Mouse (Mus musculus) hindbrain, embryonic 12.5 days (tissue): ENCODE results near the gene Susd6. TPM values are rescaled to one million over a fixed set of nuclear protein-coding genes. Genes with fewer than 3 reads are reported as not detected.

ENCODE experiments used
- ATAC-seq: fragments of 200-750 bp; cut with Nextera tagmentation; 2 replicates; pipeline ENCODE4 v1.8.0; 2017; ENCODE audit warnings: moderate TSS enrichment; ENCODE audit not compliant: low FRiP score
- H3K27ac ChIP-seq: fragments of 300-500 bp; sonication (generic); 2 replicates; pipeline ENCODE4 v1.5.1; 2016; ENCODE audit warnings: mild to moderate bottlenecking
- H3K27me3 ChIP-seq: fragments of 300-500 bp; sonication (generic); 2 replicates; pipeline ENCODE4 v1.6.1; 2016; ENCODE audit warnings: mild to moderate bottlenecking
- H3K36me3 ChIP-seq: fragments of 300-500 bp; sonication (generic); 2 replicates; pipeline ENCODE4 v1.6.1; 2016; ENCODE audit warnings: mild to moderate bottlenecking
- H3K4me1 ChIP-seq: fragments of 300-500 bp; sonication (generic); 2 replicates; pipeline ENCODE4 v1.6.1; 2016
- H3K4me2 ChIP-seq: fragments of 300-500 bp; sonication (generic); replicated peaks from 2 replicates; pipeline ENCODE4 v1.6.1; 2016; ENCODE audit warnings: mild to moderate bottlenecking
- H3K4me3 ChIP-seq: fragments of 300-500 bp; sonication (generic); 2 replicates; pipeline ENCODE4 v1.5.1; 2016; ENCODE audit warnings: mild to moderate bottlenecking
- H3K9ac ChIP-seq: fragments of 300-500 bp; sonication (generic); 2 replicates; pipeline ENCODE4 v1.6.1; 2016; ENCODE audit warnings: mild to moderate bottlenecking, moderate library complexity
- H3K9me3 ChIP-seq: fragments of 300-500 bp; sonication (generic); replicated peaks from 2 replicates; pipeline ENCODE4 v1.6.1; 2016; ENCODE audit warnings: mild to moderate bottlenecking
- whole genome bisulfite sequencing: fragments of 180-500 bp; shearing (Covaris S2); methylation state at CpG from one replicate; pipeline ENCODE4 v1.1.7; 2016; 5-methylcytosine and 5-hydroxymethylcytosine counted together
- polyA plus RNA-seq: library from polyadenylated mRNA; unstranded; fragments of >200 nt; fragmentation: Nextera tagmentation; extraction: Ambion mirVana; gene quantifications from 2 replicates; pipeline ENCODE4 v1.2.1, GENCODE M21; 2016

Susd6 gene
- polyA plus RNA-seq, 1 experiment from 2014 or later = 18.8 TPM

DNA sequence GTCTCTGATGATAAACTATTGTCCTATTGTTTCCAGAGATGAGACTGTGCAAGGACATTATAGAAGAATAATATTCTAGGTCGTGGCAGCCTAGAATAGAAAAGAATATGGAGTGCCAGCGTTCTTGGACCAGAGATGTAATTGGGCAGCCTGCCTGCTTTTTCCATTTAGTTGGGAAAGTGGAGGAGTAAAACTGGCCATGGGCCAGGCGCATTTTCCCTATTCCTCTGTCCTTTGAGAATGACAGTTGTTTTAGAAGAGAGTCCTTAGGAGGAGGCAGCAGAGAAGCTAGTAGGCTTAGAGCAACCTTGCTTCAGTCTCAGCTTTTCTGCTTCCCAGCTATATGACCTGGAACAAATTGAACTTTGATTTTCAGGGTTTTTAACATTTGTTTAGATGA, 13.6 kb downstream of the Susd6 start:
- no peak for ATAC-seq
- H3K9me3 ChIP-seq = no peaks in the 10 kb centered on the region
- no peaks in the 10 kb centered on the region for H3K36me3 ChIP-seq
- H3K4me2 ChIP-seq = no peak overlapping the region
- WGBS = 72% methylated on average over 3 of the region's 3 CpGs
- no peaks in the 10 kb centered on the region for H3K27me3 ChIP-seq
- no peak overlapping the region for H3K27ac ChIP-seq
- no peak overlapping the region for H3K9ac ChIP-seq
- H3K4me1 ChIP-seq = peaks cover 17% of the 10 kb centered on the region
- H3K4me3 ChIP-seq = no peak overlapping the region

DNA sequence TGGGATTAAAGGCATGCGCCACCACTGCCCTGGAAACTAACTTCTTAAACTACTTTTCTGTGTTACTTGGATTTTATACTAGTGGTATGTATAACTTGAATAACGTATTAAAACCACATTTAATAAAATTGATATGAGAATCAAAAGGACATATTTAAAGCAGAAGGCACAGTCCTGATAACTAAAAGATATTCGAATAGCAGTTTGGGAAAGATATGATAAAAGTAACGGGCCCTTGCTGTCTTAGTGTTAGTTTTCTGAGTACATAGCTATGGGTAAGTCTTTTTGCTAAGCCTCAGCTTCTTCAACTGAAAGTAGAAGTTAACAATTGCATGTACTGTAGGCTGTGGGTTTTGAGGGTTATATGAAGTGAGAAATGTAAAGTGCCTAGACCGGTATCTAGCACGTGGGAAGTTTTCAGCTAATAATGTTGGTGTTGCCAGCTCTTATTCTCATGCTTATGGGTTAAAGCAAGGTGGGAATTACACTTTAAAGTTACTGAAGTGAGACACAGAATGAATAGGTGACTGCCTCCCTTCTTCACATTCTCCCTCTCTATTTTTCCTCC, 14.6 kb downstream of the Susd6 start:
- Histone ChIP-seq H3K36me3 (no peaks in the 10 kb centered on the region), H3K4me1 (peaks cover 17% of the 10 kb centered on the region), H3K4me2 (no peak overlapping the region), H3K27ac (no peak overlapping the region), H3K9me3 (no peaks in the 10 kb centered on the region), H3K4me3 (no peak overlapping the region), H3K27me3 (no peaks in the 10 kb centered on the region), H3K9ac (no peak overlapping the region)
- no peak for ATAC-seq
- WGBS = 89% methylated on average over 6 of the region's 6 CpGs

DNA sequence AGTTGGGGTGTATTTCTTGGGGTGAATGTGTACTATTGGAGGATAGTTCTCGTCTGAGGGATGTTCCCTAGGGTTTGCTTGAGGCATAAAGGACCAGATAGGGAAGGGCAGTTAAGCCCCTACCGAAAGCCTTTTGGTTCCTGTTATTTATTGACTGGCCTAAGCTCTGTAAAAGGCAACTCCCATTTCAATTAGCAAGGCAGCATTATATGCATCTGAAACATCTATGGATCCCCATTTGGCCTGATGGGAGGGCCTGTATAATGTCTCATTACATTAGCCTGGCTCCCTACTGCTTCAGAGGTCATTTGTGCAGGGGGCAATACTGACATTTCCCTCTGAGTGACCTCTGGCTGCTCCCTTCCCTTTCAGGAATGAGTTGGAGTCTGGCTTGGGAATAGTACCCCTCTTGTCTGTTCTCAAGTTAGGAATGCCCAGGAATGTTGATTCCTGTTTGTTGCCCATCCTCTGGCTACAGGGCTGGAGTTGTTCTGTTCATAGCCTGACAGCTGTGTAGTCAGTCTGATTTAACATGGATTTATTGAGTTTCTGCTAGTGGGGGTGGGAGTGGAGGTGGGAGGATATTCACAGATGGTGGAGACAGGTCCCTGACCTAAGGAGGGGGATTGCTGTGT, 17.3 kb downstream of the Susd6 start:
- Histone ChIP-seq H3K9me3 (no peaks in the 10 kb centered on the region), H3K9ac (no peak overlapping the region), H3K4me2 (no peak overlapping the region), H3K4me3 (no peak overlapping the region), H3K36me3 (no peaks in the 10 kb centered on the region), H3K27me3 (no peaks in the 10 kb centered on the region), H3K27ac (peak overlapping the region; percentile 44; the same call in 1 of the 2 replicates), H3K4me1 (peaks cover 26% of the 10 kb centered on the region)
- 21% methylated on average over 2 of the region's 2 CpGs for WGBS
- 0 out of 2 replicates have a peak, but pooled peaks have one; percentile 26 for ATAC-seq

DNA sequence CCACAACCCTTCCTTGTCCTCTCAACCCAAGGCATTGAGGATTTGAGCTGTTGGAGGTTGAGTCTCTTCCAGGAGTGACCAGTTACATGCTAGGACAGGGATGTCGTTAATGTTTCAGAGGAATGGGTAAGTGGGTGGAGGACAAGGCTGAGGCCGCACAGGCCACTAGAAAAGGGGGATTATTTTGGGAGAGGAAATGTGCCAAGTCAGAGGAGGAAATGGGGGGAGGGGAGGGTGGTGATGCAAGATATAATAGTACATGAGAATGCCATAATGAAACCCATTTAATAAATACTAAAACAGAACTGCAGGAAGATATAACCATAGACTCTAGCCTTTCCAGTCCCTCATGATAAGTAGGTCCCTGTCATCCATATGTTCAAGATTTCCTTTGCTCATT, 19.7 kb downstream of the Susd6 start:
- 74% methylated on average over 2 of the region's 2 CpGs for WGBS

DNA sequence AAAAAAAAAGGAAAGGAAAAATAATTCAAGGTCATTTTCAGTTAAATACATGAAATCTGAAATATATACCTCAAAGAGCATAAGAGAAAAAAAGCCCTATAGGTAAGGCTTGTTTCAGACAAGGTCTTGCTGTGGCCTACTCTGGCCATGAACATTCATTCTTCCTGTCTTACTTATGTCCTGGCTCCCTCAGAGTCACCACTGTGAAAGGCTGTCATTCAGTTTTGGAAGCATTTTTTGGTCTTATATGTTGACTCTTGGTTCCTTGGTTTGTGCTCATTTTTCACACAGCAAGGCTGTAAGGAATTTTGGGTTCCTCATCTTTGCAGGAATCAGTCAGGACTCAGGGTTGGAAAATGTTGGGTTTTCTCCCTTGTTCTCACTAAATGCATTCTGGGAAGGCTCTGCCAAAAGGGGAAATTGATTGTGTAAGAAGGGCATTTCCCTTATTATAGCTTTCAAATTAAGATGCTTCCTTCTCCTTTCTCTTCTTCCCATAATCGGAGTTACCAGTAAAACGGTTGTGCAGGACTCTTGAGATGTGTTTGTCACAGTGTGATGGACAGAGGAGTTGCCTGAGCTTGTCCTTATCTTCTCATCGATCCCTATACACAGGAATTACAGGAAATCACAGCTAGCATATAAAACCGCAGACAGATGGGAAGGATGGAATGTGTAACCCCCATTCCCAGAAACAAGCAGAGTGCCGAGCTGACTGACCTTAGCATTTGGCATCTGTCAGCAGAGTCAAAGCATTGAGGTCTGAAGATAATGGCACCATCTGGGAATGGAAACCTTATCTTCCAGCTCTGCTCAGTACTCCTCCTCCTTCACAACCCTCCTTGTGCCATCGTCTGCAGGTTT, 21.6 kb downstream of the Susd6 start:
- Histone ChIP-seq H3K9ac (no peak overlapping the region), H3K4me3 (no peak overlapping the region), H3K27me3 (no peaks in the 10 kb centered on the region), H3K36me3 (no peaks in the 10 kb centered on the region), H3K4me2 (no peak overlapping the region), H3K4me1 (peaks cover 35% of the 10 kb centered on the region), H3K9me3 (no peaks in the 10 kb centered on the region), H3K27ac (peak overlapping the region; percentile 41; the same call in 1 of the 2 replicates)
- 55% methylated on average over 6 of the region's 6 CpGs for WGBS
- no peak for ATAC-seq

More for the DNA sequence above, 19.7 kb downstream of the Susd6 start:
- Histone ChIP-seq H3K27ac (no peak overlapping the region), H3K4me1 (peaks cover 21% of the 10 kb centered on the region), H3K27me3 (no peaks in the 10 kb centered on the region), H3K36me3 (no peaks in the 10 kb centered on the region), H3K9me3 (no peaks in the 10 kb centered on the region), H3K4me2 (no peak overlapping the region), H3K4me3 (no peak overlapping the region), H3K9ac (no peak overlapping the region)
- ATAC-seq = no peak

DNA sequence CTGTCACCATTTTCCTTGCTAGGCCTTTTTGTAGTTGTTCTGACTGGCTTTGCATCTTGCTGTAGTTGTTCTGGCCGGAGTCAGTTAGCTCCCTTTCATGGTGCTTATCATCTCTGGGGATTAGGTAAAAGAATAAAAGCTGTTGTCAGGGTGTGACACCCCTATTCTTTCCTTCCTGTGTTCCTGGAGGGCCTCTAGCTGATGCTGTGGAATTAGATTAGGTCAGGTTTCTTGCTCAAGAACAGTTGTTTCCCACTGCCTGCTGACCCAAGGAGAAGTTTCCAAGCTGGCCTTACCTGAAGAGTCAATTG, 22.2 kb downstream of the Susd6 start:
- Histone ChIP-seq H3K27ac (peak overlapping the region; percentile 41; the same call in 1 of the 2 replicates), H3K4me2 (no peak overlapping the region), H3K4me3 (no peak overlapping the region), H3K27me3 (no peaks in the 10 kb centered on the region), H3K36me3 (no peaks in the 10 kb centered on the region), H3K9me3 (no peaks in the 10 kb centered on the region), H3K9ac (no peak overlapping the region), H3K4me1 (peaks cover 33% of the 10 kb centered on the region)
- no peak for ATAC-seq
- WGBS = 50% methylated on average over 1 of the region's 1 CpGs

DNA sequence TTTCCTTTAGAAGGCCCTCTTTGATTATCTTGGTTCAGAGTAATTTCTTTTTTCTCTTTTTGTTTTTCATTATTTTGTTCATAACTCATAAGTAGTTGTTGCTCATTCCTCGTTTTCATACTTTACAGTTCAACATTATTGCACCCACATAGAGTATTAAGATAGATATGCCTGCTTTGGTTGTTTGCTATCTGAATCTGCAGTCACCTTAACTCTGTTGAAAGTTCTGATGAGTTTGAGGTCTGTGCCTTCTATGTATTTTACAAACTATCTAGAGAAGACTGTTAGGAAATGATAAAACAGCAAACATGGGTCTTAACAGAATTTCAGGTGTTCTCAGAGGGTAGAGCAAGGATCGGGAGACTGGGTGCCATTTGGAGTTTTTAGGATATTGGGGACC, 23.1 kb downstream of the Susd6 start:
- Histone ChIP-seq H3K4me3 (no peak overlapping the region), H3K36me3 (no peaks in the 10 kb centered on the region), H3K9me3 (no peaks in the 10 kb centered on the region), H3K27ac (no peak overlapping the region), H3K4me2 (no peak overlapping the region), H3K27me3 (no peaks in the 10 kb centered on the region), H3K4me1 (peaks cover 33% of the 10 kb centered on the region), H3K9ac (no peak overlapping the region)
- 99% methylated on average over 2 of the region's 2 CpGs for WGBS
- no peak for ATAC-seq

DNA sequence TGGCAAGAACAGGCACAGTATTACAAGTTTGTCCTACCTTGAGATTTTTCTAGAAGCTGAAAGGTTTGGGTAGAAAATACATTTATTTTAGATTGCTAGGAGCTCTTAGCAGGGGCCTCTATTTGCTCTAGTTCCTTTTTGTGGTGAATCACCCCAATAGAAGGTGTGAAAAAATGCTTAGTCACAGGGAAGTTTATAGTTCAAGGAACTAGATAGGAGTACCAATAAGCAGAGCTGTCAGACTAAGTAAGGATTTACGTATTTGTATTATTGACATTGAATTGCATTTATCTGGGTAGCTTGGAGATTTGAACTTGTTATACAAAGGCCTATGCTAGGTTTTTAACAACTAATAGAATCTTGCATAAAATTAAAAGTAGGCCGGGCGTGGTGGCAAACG, 23.6 kb downstream of the Susd6 start:
- ATAC-seq = no peak
- no peaks in the 10 kb centered on the region for H3K27me3 ChIP-seq
- H3K4me2 ChIP-seq = no peak overlapping the region
- WGBS = 95% methylated on average over 4 of the region's 4 CpGs
- no peak overlapping the region for H3K9ac ChIP-seq
- no peaks in the 10 kb centered on the region for H3K36me3 ChIP-seq
- H3K4me3 ChIP-seq = no peak overlapping the region
- H3K4me1 ChIP-seq = peaks cover 33% of the 10 kb centered on the region
- H3K9me3 ChIP-seq = no peaks in the 10 kb centered on the region
- no peak overlapping the region for H3K27ac ChIP-seq

DNA sequence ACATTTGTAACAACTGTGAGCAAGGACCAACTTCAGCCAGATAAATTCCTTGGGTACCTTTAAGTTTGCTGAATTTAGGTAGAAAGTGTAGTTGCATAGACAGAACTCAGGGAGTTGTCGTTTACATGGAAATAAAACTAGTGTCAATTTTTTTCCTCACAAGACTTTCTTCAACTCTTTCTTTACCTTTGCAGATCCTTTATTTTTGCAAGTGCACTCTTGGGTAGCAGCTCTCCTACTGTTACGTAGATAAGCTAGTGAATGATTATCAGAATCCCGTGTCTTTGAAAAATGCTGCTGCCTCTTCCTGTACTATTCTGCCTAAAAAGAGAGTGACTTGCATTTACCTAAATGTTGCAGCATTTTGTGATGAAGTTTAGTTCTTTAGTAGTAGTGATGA, 24.2 kb downstream of the Susd6 start:
- Histone ChIP-seq H3K4me2 (no peak overlapping the region), H3K9ac (no peak overlapping the region), H3K9me3 (no peaks in the 10 kb centered on the region), H3K4me1 (peaks cover 33% of the 10 kb centered on the region), H3K27me3 (no peaks in the 10 kb centered on the region), H3K4me3 (no peak overlapping the region), H3K36me3 (no peaks in the 10 kb centered on the region), H3K27ac (no peak overlapping the region)
- ATAC-seq = no peak
- whole genome bisulfite sequencing = 72% methylated on average over 3 of the region's 3 CpGs

DNA sequence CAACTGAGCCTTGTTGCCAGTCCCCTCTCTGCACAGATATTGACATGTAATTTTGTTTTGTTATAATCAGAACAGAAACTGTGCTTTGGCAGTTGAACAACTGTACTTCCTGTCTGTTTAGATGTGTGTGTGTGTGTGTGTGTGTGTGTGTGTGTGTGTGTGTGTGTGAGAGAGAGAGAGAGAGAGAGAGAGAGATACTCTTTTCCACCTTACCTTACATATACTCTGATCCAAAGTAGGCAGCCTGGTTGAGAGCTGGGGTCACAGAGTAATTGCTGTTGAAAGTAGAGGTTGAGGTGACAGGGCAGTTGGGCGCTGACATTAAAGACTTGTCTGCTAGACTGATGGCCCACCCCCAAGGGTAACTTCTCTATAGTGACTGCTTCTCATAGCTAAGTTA, 25.0 kb downstream of the Susd6 start:
- no peak overlapping the region for H3K4me3 ChIP-seq
- no peak overlapping the region for H3K27ac ChIP-seq
- WGBS = 43% methylated on average over 1 of the region's 1 CpGs
- H3K27me3 ChIP-seq = no peaks in the 10 kb centered on the region
- no peak overlapping the region for H3K4me2 ChIP-seq
- H3K4me1 ChIP-seq = peaks cover 33% of the 10 kb centered on the region
- no peak overlapping the region for H3K9ac ChIP-seq
- no peaks in the 10 kb centered on the region for H3K36me3 ChIP-seq
- no peak for ATAC-seq
- H3K9me3 ChIP-seq = no peaks in the 10 kb centered on the region

DNA sequence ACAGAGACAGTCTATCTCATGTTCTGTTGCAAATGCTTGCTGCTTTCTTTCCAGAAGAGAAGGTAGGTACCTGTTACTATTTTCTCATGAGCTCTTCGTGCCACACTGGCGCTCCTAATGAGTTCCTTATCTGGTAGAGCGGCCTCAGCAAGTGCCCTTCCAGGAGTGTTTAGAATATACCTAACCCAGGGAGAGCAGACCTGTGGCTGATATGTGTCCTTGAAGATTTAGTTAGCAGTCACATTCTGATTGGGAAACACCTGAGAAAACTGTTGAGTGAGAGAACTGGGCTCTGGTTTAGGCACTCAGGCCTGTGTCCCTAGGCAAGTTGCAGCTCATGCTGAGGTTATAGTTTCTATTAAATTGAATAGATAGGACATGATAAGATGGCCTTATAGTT, 25.6 kb downstream of the Susd6 start:
- Histone ChIP-seq H3K4me1 (peaks cover 33% of the 10 kb centered on the region), H3K27ac (peak overlapping the region; percentile 71; the same call in 1 of the 2 replicates)

DNA sequence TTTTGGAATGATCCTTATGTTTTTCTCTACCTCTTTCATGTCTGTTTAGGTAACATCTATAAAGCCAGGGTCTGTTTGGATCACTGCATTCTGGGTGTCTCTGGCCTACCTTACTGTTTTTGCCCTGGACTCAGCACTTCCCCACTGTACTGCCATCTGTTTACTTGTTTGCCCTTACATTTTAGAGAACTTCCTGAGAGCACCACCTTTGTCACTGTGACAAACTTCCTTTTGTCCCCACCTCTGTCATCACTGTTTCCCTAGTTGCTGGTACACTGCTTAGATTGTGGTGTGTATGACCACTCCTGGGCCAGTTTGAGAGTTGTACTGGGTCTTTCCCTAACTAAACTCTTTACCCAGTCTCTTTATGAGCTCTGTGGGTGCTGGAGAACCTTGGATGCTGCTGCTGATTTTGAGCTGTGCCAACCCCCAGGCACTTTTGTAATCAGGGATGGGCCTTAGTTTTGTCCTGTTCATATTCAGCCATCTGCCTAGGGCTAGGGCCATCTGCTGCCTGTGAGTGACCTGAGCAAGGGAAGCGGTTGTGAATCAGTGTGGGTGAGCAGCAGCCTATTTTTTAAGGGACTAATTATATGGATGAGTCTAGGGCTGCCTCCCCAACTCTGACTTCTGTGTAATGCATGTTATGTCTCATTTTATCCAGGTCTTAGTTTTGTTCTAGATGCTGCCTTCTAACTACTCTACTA, 26.2 kb downstream of the Susd6 start:
- Histone ChIP-seq H3K4me1 (peaks cover 33% of the 10 kb centered on the region), H3K4me2 (no peak overlapping the region), H3K9ac (no peak overlapping the region), H3K9me3 (no peaks in the 10 kb centered on the region), H3K36me3 (no peaks in the 10 kb centered on the region), H3K4me3 (no peak overlapping the region), H3K27me3 (no peaks in the 10 kb centered on the region), H3K27ac (peak overlapping the region; percentile 71)
- ATAC-seq = no peak
- 50% methylated on average over 1 of the region's 1 CpGs for WGBS

More for the DNA sequence above, 25.6 kb downstream of the Susd6 start:
- Histone ChIP-seq H3K4me2 (no peak overlapping the region), H3K9ac (no peak overlapping the region), H3K27me3 (no peaks in the 10 kb centered on the region), H3K9me3 (no peaks in the 10 kb centered on the region), H3K36me3 (no peaks in the 10 kb centered on the region), H3K4me3 (no peak overlapping the region)
- 88% methylated on average over 3 of the region's 3 CpGs for WGBS
- no peak for ATAC-seq
